Mouse (Mus musculus): ENCODE measurements at regions not wholly inside any gene's neighbourhood (a gene's known extent, or its start where the extent isn't known, plus 50 kb on each side); places are given as distances from the start of the nearest gene placed in this dataset.
A peak's percentile ranks its signal among the peaks of the same experiment; 100 is the strongest.

DNA sequence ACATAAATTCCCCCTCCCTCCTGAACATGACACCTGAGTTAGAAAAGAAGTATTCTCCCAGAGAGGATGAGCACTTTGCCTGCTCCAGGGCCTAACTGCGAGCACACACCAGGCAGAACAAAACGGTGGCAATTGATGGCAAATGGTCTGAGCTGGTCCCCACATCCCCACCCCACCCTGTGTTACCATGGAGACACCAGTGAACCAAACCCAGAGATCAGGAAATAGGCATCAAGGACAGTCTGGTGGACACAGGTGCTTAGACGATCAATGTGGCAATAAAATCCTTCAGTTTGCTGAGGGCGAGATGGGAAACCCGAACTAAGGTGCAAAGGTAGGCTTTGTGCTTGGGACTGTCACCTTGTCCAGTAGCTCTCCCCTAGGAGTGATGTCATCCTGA lies 74.0 kb downstream of the Sox9 start:
- ATAC-seq (ENCODE audit: insufficient read depth, low FRiP score, low TSS enrichment) = no peak
- Histone ChIP-seq H3K4me3 (ENCODE audit: low read depth, low read length) (no peak overlapping the region), H3K9ac (ENCODE audit: low read length) (no peak overlapping the region), H3K27me3 (ENCODE audit: control insufficient read depth, insufficient read depth, low read length) (no peaks in the 10 kb centered on the region), H3K27ac (ENCODE audit: low read depth, low read length) (no peak overlapping the region), H3K9me3 (ENCODE audit: control insufficient read depth, low read length) (no peaks in the 10 kb centered on the region), H3K4me2 (ENCODE audit: low read depth) (no peak overlapping the region), H3K4me1 (ENCODE audit: control insufficient read depth, insufficient read depth, low read length) (peaks cover 5% of the 10 kb centered on the region), H3K36me3 (ENCODE audit: control insufficient read depth, insufficient read depth, low read length) (no peaks in the 10 kb centered on the region)
- no peak for DNase-seq (ENCODE audit: low spot score)
- 59% methylated on average over 5 of the region's 5 CpGs for WGBS

DNA sequence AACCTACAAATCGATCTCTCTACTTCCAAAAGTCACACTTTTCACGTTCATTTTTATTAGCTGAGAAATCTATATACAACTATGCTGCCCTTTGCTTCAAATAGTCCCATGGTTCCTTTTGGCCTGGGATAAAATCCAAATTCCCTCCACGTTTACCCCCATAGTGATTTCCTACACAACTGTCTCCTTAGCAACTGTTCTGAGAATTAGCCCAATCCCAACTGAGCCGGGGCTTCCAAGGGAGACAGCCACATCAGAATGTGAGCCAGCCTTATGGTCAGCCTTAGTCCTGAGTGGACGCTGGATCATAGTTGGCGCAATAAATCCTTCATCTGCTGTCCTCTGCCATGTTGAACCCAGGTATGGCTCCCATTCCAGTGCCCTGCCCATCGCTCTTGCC lies 77.3 kb downstream of the Sox9 start:
- Histone ChIP-seq H3K27ac (ENCODE audit: low read depth, low read length) (no peak overlapping the region), H3K4me1 (ENCODE audit: control insufficient read depth, insufficient read depth, low read length) (peaks cover 11% of the 10 kb centered on the region)
- WGBS = 83% methylated on average over 7 of the region's 7 CpGs

DNA sequence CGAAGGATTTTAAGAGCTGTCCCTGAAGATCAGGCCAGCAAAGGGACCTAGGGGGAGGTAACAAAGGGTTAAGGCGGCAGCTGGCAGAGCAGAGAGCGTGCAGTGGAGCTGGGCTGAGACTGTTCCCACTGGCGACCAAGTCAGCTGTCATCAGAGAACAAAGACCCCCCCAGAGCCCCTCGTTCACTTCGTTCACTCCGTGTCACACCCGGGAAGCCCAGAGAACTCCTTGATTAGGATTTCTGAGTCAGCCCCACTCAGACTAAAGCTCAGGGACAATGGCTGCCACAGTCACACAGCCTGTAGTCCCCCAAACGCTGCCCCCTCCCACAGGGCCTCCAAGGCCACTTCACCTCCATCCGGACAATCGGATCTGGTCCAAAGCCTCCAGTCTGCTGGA lies 78.8 kb downstream of the Sox9 start:
- Histone ChIP-seq H3K4me2 (ENCODE audit: low read depth) (peak overlapping the region; percentile 10; the same call in 1 of the 2 replicates), H3K9me3 (ENCODE audit: control insufficient read depth, low read length) (no peaks in the 10 kb centered on the region), H3K9ac (ENCODE audit: low read length) (no peak overlapping the region), H3K4me1 (ENCODE audit: control insufficient read depth, insufficient read depth, low read length) (peaks cover 11% of the 10 kb centered on the region), H3K4me3 (ENCODE audit: low read depth, low read length) (no peak overlapping the region), H3K36me3 (ENCODE audit: control insufficient read depth, insufficient read depth, low read length) (no peaks in the 10 kb centered on the region), H3K27me3 (ENCODE audit: control insufficient read depth, insufficient read depth, low read length) (no peaks in the 10 kb centered on the region), H3K27ac (ENCODE audit: low read depth, low read length) (peak overlapping the region; percentile 31; the same call in 1 of the 2 replicates)
- peak; percentile 85 for ATAC-seq (ENCODE audit: insufficient read depth, low FRiP score, low TSS enrichment)
- 14% methylated on average over 11 of the region's 11 CpGs for WGBS
- DNase-seq (ENCODE audit: low spot score) = peak; percentile 50

More for the DNA sequence above, 77.3 kb downstream of the Sox9 start:
- ATAC-seq (ENCODE audit: insufficient read depth, low FRiP score, low TSS enrichment) (no peak), DNase-seq (ENCODE audit: low spot score) (no peak)
- Histone ChIP-seq H3K36me3 (ENCODE audit: control insufficient read depth, insufficient read depth, low read length) (no peaks in the 10 kb centered on the region), H3K9ac (ENCODE audit: low read length) (no peak overlapping the region), H3K4me3 (ENCODE audit: low read depth, low read length) (no peak overlapping the region), H3K9me3 (ENCODE audit: control insufficient read depth, low read length) (no peaks in the 10 kb centered on the region), H3K4me2 (ENCODE audit: low read depth) (no peak overlapping the region), H3K27me3 (ENCODE audit: control insufficient read depth, insufficient read depth, low read length) (no peaks in the 10 kb centered on the region)

DNA sequence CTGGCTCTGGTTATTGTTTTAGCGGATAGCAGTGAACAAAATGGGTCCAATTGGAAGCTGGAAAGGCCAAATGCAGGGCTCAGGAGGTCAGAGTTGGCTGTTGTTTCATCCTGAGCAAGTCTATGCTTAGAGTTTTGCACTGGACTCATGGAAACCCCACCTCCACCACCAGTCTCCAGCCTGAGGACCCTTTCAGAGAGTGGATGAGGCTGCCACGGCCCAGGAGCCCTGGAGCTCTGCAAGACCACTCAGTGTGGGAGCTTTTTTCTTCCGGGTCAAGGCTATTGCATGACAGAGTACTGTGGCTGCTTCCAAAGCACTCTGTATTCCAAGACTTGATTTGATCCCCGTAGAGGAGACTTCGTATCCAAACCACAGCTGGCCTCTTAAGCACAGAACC lies 79.2 kb downstream of the Sox9 start:
- no peak for DNase-seq (ENCODE audit: low spot score)
- Histone ChIP-seq H3K9me3 (ENCODE audit: control insufficient read depth, low read length) (no peaks in the 10 kb centered on the region), H3K27me3 (ENCODE audit: control insufficient read depth, insufficient read depth, low read length) (no peaks in the 10 kb centered on the region), H3K4me3 (ENCODE audit: low read depth, low read length) (no peak overlapping the region), H3K27ac (ENCODE audit: low read depth, low read length) (peak overlapping the region; percentile 31; the same call in 1 of the 2 replicates), H3K9ac (ENCODE audit: low read length) (no peak overlapping the region), H3K4me1 (ENCODE audit: control insufficient read depth, insufficient read depth, low read length) (peaks cover 11% of the 10 kb centered on the region), H3K36me3 (ENCODE audit: control insufficient read depth, insufficient read depth, low read length) (no peaks in the 10 kb centered on the region), H3K4me2 (ENCODE audit: low read depth) (no peak overlapping the region)
- WGBS = 80% methylated on average over 5 of the region's 5 CpGs
- ATAC-seq (ENCODE audit: insufficient read depth, low FRiP score, low TSS enrichment) = no peak

DNA sequence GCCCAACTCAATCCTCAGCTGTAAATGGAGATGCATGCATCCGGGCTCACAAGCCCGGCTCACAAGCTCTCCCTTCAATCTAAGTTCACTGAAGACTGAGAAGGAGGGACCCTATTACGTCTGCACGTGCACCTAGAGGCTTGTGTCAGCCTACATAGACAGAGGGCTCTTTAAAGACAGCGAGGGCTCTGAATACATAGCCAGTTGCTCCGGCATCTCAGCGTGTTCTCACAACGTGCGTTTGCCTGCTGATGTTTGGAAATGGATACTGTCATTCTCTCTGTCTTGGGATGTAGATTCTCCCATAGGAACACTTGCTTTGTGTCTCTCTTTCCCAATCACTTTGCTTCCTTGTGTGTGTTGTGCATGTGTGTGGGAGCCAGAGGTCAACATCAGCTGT lies 83.8 kb downstream of the Sox9 start:
- Histone ChIP-seq H3K4me3 (ENCODE audit: low read depth, low read length) (no peak overlapping the region), H3K4me1 (ENCODE audit: control insufficient read depth, insufficient read depth, low read length) (peaks cover 13% of the 10 kb centered on the region), H3K27me3 (ENCODE audit: control insufficient read depth, insufficient read depth, low read length) (no peaks in the 10 kb centered on the region), H3K27ac (ENCODE audit: low read depth, low read length) (no peak overlapping the region), H3K4me2 (ENCODE audit: low read depth) (no peak overlapping the region), H3K9me3 (ENCODE audit: control insufficient read depth, low read length) (no peaks in the 10 kb centered on the region), H3K9ac (ENCODE audit: low read length) (no peak overlapping the region), H3K36me3 (ENCODE audit: control insufficient read depth, insufficient read depth, low read length) (no peaks in the 10 kb centered on the region)
- no peak for ATAC-seq (ENCODE audit: insufficient read depth, low FRiP score, low TSS enrichment)
- DNase-seq (ENCODE audit: low spot score) = no peak
- WGBS = 88% methylated on average over 9 of the region's 9 CpGs

DNA sequence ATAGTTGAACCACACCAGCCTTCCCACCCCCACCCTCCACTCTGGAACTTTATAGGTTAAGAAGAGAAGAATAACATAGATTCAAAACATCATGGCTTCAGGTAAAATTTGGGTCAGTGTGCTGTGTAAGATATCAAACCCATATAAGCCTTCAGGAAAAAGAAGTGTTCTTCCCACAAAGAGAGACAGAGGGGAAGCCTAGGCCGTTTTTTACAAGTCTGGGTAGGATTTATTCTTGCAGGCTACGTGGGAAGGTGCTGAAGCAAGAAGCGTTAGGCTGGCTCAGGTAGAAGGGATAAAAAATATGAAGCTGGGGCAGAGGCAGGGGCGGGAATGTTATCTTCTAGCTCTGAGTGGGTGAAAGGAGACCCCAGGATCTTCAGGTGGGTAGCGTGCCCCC lies 87.5 kb downstream of the Sox9 start:
- DNase-seq (ENCODE audit: low spot score) (no peak), ATAC-seq (ENCODE audit: insufficient read depth, low FRiP score, low TSS enrichment) (no peak)
- H3K4me2 ChIP-seq (ENCODE audit: low read depth) = 0 out of 2 replicates have a peak overlapping the region, but pooled peaks have one; percentile 17
- H3K9ac ChIP-seq (ENCODE audit: low read length) = peak overlapping the region; percentile 16; the same call in 1 of the 2 replicates
- H3K9me3 ChIP-seq (ENCODE audit: control insufficient read depth, low read length) = no peaks in the 10 kb centered on the region
- no peak overlapping the region for H3K4me3 ChIP-seq (ENCODE audit: low read depth, low read length)
- peaks cover 30% of the 10 kb centered on the region for H3K4me1 ChIP-seq (ENCODE audit: control insufficient read depth, insufficient read depth, low read length)
- 22% methylated on average over 5 of the region's 5 CpGs for WGBS
- H3K27ac ChIP-seq (ENCODE audit: low read depth, low read length) = peak overlapping the region; percentile 85
- H3K27me3 ChIP-seq (ENCODE audit: control insufficient read depth, insufficient read depth, low read length) = no peaks in the 10 kb centered on the region
- no peaks in the 10 kb centered on the region for H3K36me3 ChIP-seq (ENCODE audit: control insufficient read depth, insufficient read depth, low read length)

DNA sequence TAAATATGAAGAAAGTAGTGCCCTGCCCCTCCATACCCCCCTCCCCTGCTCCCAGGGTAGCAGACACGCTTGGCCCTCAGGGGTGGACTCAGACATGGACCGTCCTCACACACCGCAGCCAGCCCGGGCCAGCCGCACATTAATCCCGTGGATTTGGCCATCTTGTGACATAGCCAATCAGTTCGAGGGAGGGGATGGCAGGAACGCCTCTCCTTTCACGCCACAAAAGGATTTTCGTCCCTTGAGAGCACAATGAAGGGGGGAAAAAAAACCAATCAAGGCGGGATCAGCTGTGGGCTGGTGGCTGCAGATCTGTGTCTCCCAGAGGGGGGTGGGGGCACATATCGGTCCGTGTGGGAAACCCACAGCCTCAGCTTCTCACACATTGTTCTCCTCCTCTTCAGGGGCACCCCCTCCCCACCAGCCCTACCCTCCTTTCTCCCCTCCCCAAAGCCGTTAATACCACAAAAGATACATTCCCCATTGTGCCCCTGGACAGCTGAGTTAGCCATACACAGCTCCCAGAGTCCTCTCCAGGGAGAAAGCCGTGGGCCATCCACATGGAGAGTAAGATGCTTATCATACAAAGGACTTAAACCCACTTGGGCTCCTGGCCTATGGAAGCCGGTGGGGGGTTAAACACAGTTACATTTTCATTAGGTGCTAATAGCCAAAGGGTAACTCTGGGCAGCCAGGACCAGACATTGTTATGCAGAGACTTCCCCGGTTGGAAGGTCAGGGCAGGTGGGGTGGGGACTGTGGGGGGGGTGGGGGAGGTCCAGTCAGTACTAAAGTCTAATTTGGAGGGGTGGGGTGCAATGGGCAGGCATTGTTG lies 88.4 kb downstream of the Sox9 start:
- H3K9ac ChIP-seq (ENCODE audit: low read length) = peak overlapping the region; percentile 16; the same call in 1 of the 2 replicates
- no peaks in the 10 kb centered on the region for H3K27me3 ChIP-seq (ENCODE audit: control insufficient read depth, insufficient read depth, low read length)
- no peaks in the 10 kb centered on the region for H3K9me3 ChIP-seq (ENCODE audit: control insufficient read depth, low read length)
- H3K4me3 ChIP-seq (ENCODE audit: low read depth, low read length) = 0 out of 2 replicates have a peak overlapping the region, but pooled peaks have one; percentile 1
- 2% methylated on average over 17 of the region's 17 CpGs for WGBS
- DNase-seq (ENCODE audit: low spot score) = peak; percentile 90
- peak overlapping the region; percentile 85 for H3K27ac ChIP-seq (ENCODE audit: low read depth, low read length)
- peak; percentile 95 for ATAC-seq (ENCODE audit: insufficient read depth, low FRiP score, low TSS enrichment)
- H3K4me1 ChIP-seq (ENCODE audit: control insufficient read depth, insufficient read depth, low read length) = peaks cover 30% of the 10 kb centered on the region
- peak overlapping the region; percentile 17; the same call in 1 of the 2 replicates for H3K4me2 ChIP-seq (ENCODE audit: low read depth)
- H3K36me3 ChIP-seq (ENCODE audit: control insufficient read depth, insufficient read depth, low read length) = no peaks in the 10 kb centered on the region

DNA sequence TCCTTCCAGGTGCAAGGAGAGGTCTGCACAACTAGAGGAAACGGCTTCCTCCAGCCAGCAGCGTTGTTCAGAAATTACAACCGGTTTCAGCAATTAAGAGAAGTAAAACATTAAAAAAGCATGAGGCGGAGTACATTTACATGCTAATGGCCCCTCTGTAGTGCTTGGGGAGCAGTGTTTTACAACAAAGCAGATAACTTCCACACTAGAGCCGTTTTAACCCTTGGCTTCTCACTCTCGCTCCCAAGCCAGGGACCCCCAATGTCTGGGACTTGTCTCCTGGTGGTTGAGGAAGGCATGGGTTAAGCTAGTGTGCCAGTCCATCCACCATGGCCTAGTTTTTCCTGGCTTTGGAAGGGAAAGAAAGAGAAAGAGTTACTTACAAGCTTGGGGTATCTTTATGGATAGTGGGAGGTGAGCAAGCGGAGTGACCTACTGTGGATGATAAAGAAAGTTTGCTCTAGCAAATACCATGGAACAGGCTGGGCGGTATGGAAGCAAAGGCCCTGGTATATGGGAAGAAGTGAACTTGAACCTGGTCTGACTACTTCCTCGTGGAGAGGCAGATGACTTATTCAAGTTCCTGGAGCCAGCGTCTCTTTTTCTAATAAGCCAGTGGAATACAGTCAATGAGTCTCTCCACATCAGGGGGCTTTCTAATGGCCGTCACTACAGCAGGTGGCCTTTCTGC lies 90.8 kb downstream of the Sox9 start:
- H3K9ac ChIP-seq (ENCODE audit: low read length) = no peak overlapping the region
- H3K36me3 ChIP-seq (ENCODE audit: control insufficient read depth, insufficient read depth, low read length) = no peaks in the 10 kb centered on the region
- no peak overlapping the region for H3K4me3 ChIP-seq (ENCODE audit: low read depth, low read length)
- DNase-seq (ENCODE audit: low spot score) (peak; percentile 41), ATAC-seq (ENCODE audit: insufficient read depth, low FRiP score, low TSS enrichment) (no peak)
- no peaks in the 10 kb centered on the region for H3K27me3 ChIP-seq (ENCODE audit: control insufficient read depth, insufficient read depth, low read length)
- peaks cover 34% of the 10 kb centered on the region for H3K4me1 ChIP-seq (ENCODE audit: control insufficient read depth, insufficient read depth, low read length)
- 31% methylated on average over 11 of the region's 11 CpGs for WGBS
- H3K4me2 ChIP-seq (ENCODE audit: low read depth) = no peak overlapping the region
- H3K9me3 ChIP-seq (ENCODE audit: control insufficient read depth, low read length) = no peaks in the 10 kb centered on the region
- peak overlapping the region; percentile 72 for H3K27ac ChIP-seq (ENCODE audit: low read depth, low read length)
